Mouse (Mus musculus) MEL (cell line): Measurements from ENCODE around the gene Vax1. TPM values are rescaled to one million over a fixed set of nuclear protein-coding genes. Genes with fewer than 3 reads are reported as not detected.

Experiments
- DNase-seq: peaks from one replicate; pipeline ENCODE4 v3.0.0; 2011; ENCODE audit warnings: low read depth, low spot score
- H3K27ac ChIP-seq: 2 replicates; pipeline ENCODE4 v1.5.1; 2012; ENCODE audit warnings: low read depth, mild to moderate bottlenecking, control low read depth, low read length, moderate library complexity; ENCODE audit not compliant: control insufficient read depth
- H3K27me3 ChIP-seq, 2 experiments: fragments of 150-350 bp in 1 of 2; sonication (generic) in 1 of 2; 2 replicates each; pipeline ENCODE4 v1.6.1; 2012; ENCODE audit warnings: low read length in 2 of 2, mild to moderate bottlenecking in 2 of 2, improper control_type of control experiment in 1 of 2, moderate library complexity in 1 of 2; ENCODE audit not compliant: insufficient read depth in 2 of 2, control insufficient read depth in 1 of 2
- H3K36me3 ChIP-seq, 2 experiments: 2 replicates each; pipeline ENCODE4 v1.6.1; 2012 to 2014; ENCODE audit warnings: low read length in 2 of 2, improper control_type of control experiment in 1 of 2, inconsistent platforms in 1 of 2, mild to moderate bottlenecking in 1 of 2; ENCODE audit not compliant: insufficient read depth in 2 of 2, control insufficient read depth in 1 of 2
- H3K4me1 ChIP-seq, 2 experiments: fragments of 150-350 bp in 1 of 2; sonication (generic) in 1 of 2; 2 replicates each; pipeline ENCODE4 v1.6.1; 2012; ENCODE audit warnings: low read length in 2 of 2, improper control_type of control experiment in 1 of 2, mild to moderate bottlenecking in 1 of 2; ENCODE audit not compliant: insufficient read depth in 2 of 2, control insufficient read depth in 1 of 2
- H3K4me3 ChIP-seq, 2 experiments: fragments of 150-350 bp in 1 of 2; sonication (generic) in 1 of 2; 2 replicates each; pipeline ENCODE4 v1.5.1; 2012; ENCODE audit warnings: low read depth in 2 of 2, low read length in 2 of 2, mild to moderate bottlenecking in 2 of 2, moderate library complexity in 2 of 2, control low read depth in 1 of 2, improper control_type of control experiment in 1 of 2; ENCODE audit not compliant: control insufficient read depth in 1 of 2, insufficient read depth in 1 of 2
- H3K79me2 ChIP-seq: 2 replicates; pipeline ENCODE4 v1.6.1; 2012; ENCODE audit warnings: mild to moderate bottlenecking, low read length, moderate library complexity; ENCODE audit not compliant: control insufficient read depth, poor library complexity, insufficient read depth
- H3K9ac ChIP-seq: 2 replicates; pipeline ENCODE4 v1.6.1; 2012; ENCODE audit warnings: low read depth, mild to moderate bottlenecking, control low read depth, low read length, moderate library complexity; ENCODE audit not compliant: control insufficient read depth, poor library complexity, severe bottlenecking
- H3K9me3 ChIP-seq: fragments of 150-350 bp; sonication (generic); replicated peaks from 2 replicates; pipeline ENCODE4 v1.6.1; 2012; ENCODE audit warnings: mild to moderate bottlenecking, low read length, improper control_type of control experiment, moderate library complexity; ENCODE audit not compliant: insufficient read depth
- CTCF ChIP-seq, 3 experiments: IDR thresholded peaks in 2 of 3; conservative IDR thresholded peaks in 1 of 3; 2 replicates each; pipeline ENCODE4 v1.5.1; 2011 to 2012; ENCODE audit warnings: low read length in 3 of 3, low read depth in 2 of 3, mild to moderate bottlenecking in 2 of 3, improper control_type of control experiment in 1 of 3, inconsistent platforms in 1 of 3, mixed read lengths in 1 of 3, moderate library complexity in 1 of 3; ENCODE audit not compliant: control insufficient read depth in 1 of 3, insufficient read depth in 1 of 3, poor library complexity in 1 of 3, severe bottlenecking in 1 of 3
- ETS1 ChIP-seq: IDR thresholded peaks from 2 replicates; pipeline ENCODE4 v1.6.1; 2012; ENCODE audit warnings: low read depth, mild to moderate bottlenecking, inconsistent platforms, low read length, improper control_type of control experiment, moderate library complexity
- GATA1 ChIP-seq: IDR thresholded peaks from 2 replicates; pipeline ENCODE4 v1.6.1; 2011; ENCODE audit warnings: low read depth, low read length, improper control_type of control experiment
- JUND ChIP-seq: IDR thresholded peaks from 2 replicates; pipeline ENCODE4 v1.6.1; 2011; ENCODE audit warnings: low read depth, mild to moderate bottlenecking, improper control_type of control experiment, low read length
- MAFK ChIP-seq: IDR thresholded peaks from 2 replicates; pipeline ENCODE4 v1.6.1; 2011; ENCODE audit warnings: low read depth, mild to moderate bottlenecking, low read length, improper control_type of control experiment, borderline replicate concordance
- MAX ChIP-seq: IDR thresholded peaks from 2 replicates; pipeline ENCODE4 v1.6.1; 2011; ENCODE audit warnings: low read length, improper control_type of control experiment
- MAZ ChIP-seq: IDR thresholded peaks from 2 replicates; pipeline ENCODE4 v1.6.1; 2012; ENCODE audit warnings: low read depth, mild to moderate bottlenecking, inconsistent platforms, low read length, improper control_type of control experiment
- MYB ChIP-seq: IDR thresholded peaks from 2 replicates; pipeline ENCODE4 v1.6.1; 2011; ENCODE audit warnings: mild to moderate bottlenecking, low read depth, low read length, improper control_type of control experiment
- MYC ChIP-seq: IDR thresholded peaks from 2 replicates; pipeline ENCODE4 v1.6.1; 2011; ENCODE audit warnings: low read depth, mild to moderate bottlenecking, low read length, improper control_type of control experiment, moderate library complexity
- POLR2AphosphoS2 ChIP-seq: IDR thresholded peaks from 2 replicates; pipeline ENCODE4 v1.6.1; 2011; ENCODE audit warnings: low read length, improper control_type of control experiment
- POLR2AphosphoS5 ChIP-seq: IDR thresholded peaks from 2 replicates; pipeline ENCODE4 v1.6.1; 2012; ENCODE audit warnings: low read depth, borderline replicate concordance, mild to moderate bottlenecking, inconsistent platforms, low read length, moderate library complexity, mixed read lengths
- RAD21 ChIP-seq: IDR thresholded peaks from 2 replicates; pipeline ENCODE4 v1.6.1; 2011; ENCODE audit warnings: mild to moderate bottlenecking, low read depth, low read length, improper control_type of control experiment
- RCOR1 ChIP-seq: IDR thresholded peaks from 2 replicates; pipeline ENCODE4 v1.6.1; 2012; ENCODE audit warnings: low read depth, mild to moderate bottlenecking, inconsistent platforms, low read length, improper control_type of control experiment
- SMC3 ChIP-seq: IDR thresholded peaks from 2 replicates; pipeline ENCODE4 v1.6.1; 2011; ENCODE audit warnings: low read depth, low read length, improper control_type of control experiment
- TAL1 ChIP-seq: IDR thresholded peaks from 2 replicates; pipeline ENCODE4 v1.6.1; 2012; ENCODE audit warnings: mild to moderate bottlenecking, inconsistent platforms, low read length, moderate library complexity, mixed read lengths
- TBP ChIP-seq: IDR thresholded peaks from 2 replicates; pipeline ENCODE4 v1.8.0; 2011; ENCODE audit warnings: low read depth, low read length, improper control_type of control experiment
- TCF12 ChIP-seq: IDR thresholded peaks from 2 replicates; pipeline ENCODE4 v1.6.1; 2014; ENCODE audit warnings: low read depth, mild to moderate bottlenecking, inconsistent platforms, low read length, improper control_type of control experiment, moderate library complexity
- UBTF ChIP-seq: IDR thresholded peaks from 2 replicates; pipeline ENCODE4 v1.6.1; 2012; ENCODE audit warnings: low read depth, mild to moderate bottlenecking, inconsistent platforms, low read length, improper control_type of control experiment, moderate library complexity, borderline replicate concordance; ENCODE audit not compliant: insufficient read depth
- USF2 ChIP-seq, 2 experiments: IDR thresholded peaks; 2 replicates each; pipeline ENCODE4 v1.6.1; 2011 to 2012; ENCODE audit warnings: improper control_type of control experiment in 2 of 2, low read length in 2 of 2, borderline replicate concordance in 1 of 2, inconsistent platforms in 1 of 2, low read depth in 1 of 2, mild to moderate bottlenecking in 1 of 2; ENCODE audit not compliant: insufficient read depth in 1 of 2
- ZKSCAN1 ChIP-seq: IDR thresholded peaks from 2 replicates; pipeline ENCODE4 v1.6.1; 2012; ENCODE audit warnings: low read depth, mild to moderate bottlenecking, inconsistent platforms, low read length, improper control_type of control experiment, moderate library complexity
- ZMIZ1 ChIP-seq: IDR thresholded peaks from 2 replicates; pipeline ENCODE4 v1.6.1; 2012; ENCODE audit warnings: low read depth, mild to moderate bottlenecking, inconsistent platforms, low read length, improper control_type of control experiment, moderate library complexity
- ZNF384 ChIP-seq: IDR thresholded peaks from 2 replicates; pipeline ENCODE4 v1.6.1; 2012; ENCODE audit warnings: low read depth, mild to moderate bottlenecking, inconsistent platforms, low read length, improper control_type of control experiment
- polyA plus RNA-seq, 2 experiments: library from polyadenylated mRNA; stranded (reverse) in 1 of 2; unstranded in 1 of 2; fragments of >175 nt in 1 of 2; fragments of >200 nt in 1 of 2; gene quantifications; 2 replicates each; pipeline versions ENCODE4 v1.2.1 to v1.2.4; 2012; ENCODE audit warnings: low replicate concordance in 2 of 2, low read depth in 1 of 2; ENCODE audit not compliant: insufficient read length in 2 of 2, insufficient read depth in 1 of 2, missing spikeins in 1 of 2
- total RNA-seq: library from RNA; depleted of rRNA; stranded (reverse); fragments of 300-350 nt; gene quantifications from 2 replicates; pipeline ENCODE4 v1.2.3, GENCODE M21; 2012; rRNA removed

Gene Vax1
- total RNA-seq (not detected in 2 replicates), polyA plus RNA-seq (not detected)

DNA sequence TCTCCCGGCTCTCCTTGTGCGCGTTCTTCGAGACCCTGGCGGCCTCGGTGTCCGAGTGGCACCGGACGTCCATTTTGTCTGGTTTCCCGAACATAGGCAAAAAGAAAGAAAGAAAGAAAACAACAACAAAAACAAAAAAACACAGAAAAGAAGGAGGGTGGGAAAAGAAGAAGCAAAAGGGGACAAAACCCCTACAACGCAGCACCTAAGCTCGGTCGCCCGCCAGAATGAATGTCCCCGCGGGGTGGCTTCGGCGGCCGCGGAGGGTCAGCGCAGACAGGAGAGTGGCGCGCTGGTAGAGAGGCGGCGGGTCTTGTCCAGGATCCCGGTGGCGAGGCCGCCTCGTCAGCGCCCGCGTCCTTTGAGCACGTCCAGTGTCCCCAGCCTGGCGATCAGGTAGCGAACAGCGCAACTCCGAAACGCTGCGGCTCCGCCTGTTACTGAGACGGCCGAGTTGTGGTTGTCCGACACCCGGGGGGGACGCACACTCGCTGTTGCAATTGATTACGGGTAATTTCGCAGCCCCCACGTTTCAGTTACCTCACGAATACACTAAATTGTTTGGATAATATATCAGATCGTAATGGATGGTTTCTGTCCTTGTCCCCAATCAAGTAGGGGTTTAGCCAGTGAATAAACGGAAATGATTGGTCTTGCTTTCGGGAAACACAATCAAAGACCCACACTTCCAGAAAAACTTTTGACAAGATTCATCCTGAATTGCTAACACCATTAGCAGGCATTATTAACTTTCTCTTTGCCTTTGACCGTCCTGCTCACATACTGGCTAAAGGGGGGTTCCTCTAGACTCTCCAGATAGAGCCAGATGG is at the start of gene Vax1:
Gene Vax1 (minus strand): TSS at position 121 of the 830 bp plus-strand sequence.
- DNase-seq: no peak
- Histone ChIP-seq H3K9ac (no peak within 1 kb of the TSS), H3K27ac (no peak within 1 kb of the TSS), H3K4me3 (no peak within 1 kb of the TSS), H3K4me1 (no peaks in the 10 kb centered on the region), H3K79me2 (no peaks in the 10 kb centered on the region), H3K9me3 (no peaks in the 10 kb centered on the region), H3K36me3 (no peaks in the 10 kb centered on the region), H3K27me3 (no peaks in the 10 kb centered on the region)
- TF ChIP-seq TCF12: no peak
- TF ChIP-seq ZMIZ1: no peak
- TF ChIP-seq TAL1: no peak
- TF ChIP-seq MAFK: no peak
- TF ChIP-seq RCOR1: no peak
- TF ChIP-seq MAX: no peak
- TF ChIP-seq POLR2AphosphoS2: no peak
- no peak for TF ChIP-seq MYC
- TF ChIP-seq SMC3: no peak
- TF ChIP-seq ETS1: no peak
- no peak for TF ChIP-seq POLR2AphosphoS5
- TF ChIP-seq, all 39 proteins: peak for 0

GRCm38 (mm10) chr19:59218991-59219390 is 49.1 kb upstream of the Vax1 start, which contains the start of gene Kcnk18:
Gene Kcnk18 (plus strand): TSS chr19:59219214.
- no peaks in the 10 kb centered on the region for H3K9me3 ChIP-seq
- no peak for DNase-seq
- no peak within 1 kb of the TSS for H3K4me3 ChIP-seq
- no peak within 1 kb of the TSS for H3K9ac ChIP-seq
- no peaks in the 10 kb centered on the region for H3K79me2 ChIP-seq
- H3K4me1 ChIP-seq: no peaks in the 10 kb centered on the region
- no peak for TF ChIP-seq USF2 (IDR thresholded peaks at IDR 0.05; ENCODE audit: borderline replicate concordance in 1 of 2, insufficient read depth in 1 of 2, low read depth in 1 of 2, low read length in 2 of 2)
- TF ChIP-seq MAX: no peak
- TF ChIP-seq MYB: no peak
- TF ChIP-seq MAZ: no peak
- TF ChIP-seq POLR2AphosphoS5: no peak
- TF ChIP-seq SMC3: no peak
- TF ChIP-seq TBP: no peak
- no peak for TF ChIP-seq TAL1
- TF ChIP-seq RAD21: no peak
- TF ChIP-seq CTCF (IDR thresholded peaks at IDR 0.05 in 2 of 3, conservative IDR thresholded peaks at IDR 0.05 in 1 of 3; ENCODE audit: control insufficient read depth in 1 of 3, insufficient read depth in 1 of 3, low read depth in 2 of 3, low read length in 3 of 3, poor library complexity in 1 of 3, severe bottlenecking in 1 of 3): no peak
- TF ChIP-seq UBTF: no peak
- no peak for TF ChIP-seq ZKSCAN1
- TF ChIP-seq ZNF384: no peak
- TF ChIP-seq GATA1: no peak
- no peak for TF ChIP-seq JUND
- TF ChIP-seq POLR2AphosphoS2: no peak
- TF ChIP-seq, all 39 proteins: peak for 0
- no peaks in the 10 kb centered on the region for H3K36me3 ChIP-seq
- no peaks in the 10 kb centered on the region; a peak in 1 of 4 replicates for H3K27me3 ChIP-seq
- H3K27ac ChIP-seq: no peak within 1 kb of the TSS
